11 mouse cellular contexts compared by ENCODE assay signal in the genomic region with DNA sequence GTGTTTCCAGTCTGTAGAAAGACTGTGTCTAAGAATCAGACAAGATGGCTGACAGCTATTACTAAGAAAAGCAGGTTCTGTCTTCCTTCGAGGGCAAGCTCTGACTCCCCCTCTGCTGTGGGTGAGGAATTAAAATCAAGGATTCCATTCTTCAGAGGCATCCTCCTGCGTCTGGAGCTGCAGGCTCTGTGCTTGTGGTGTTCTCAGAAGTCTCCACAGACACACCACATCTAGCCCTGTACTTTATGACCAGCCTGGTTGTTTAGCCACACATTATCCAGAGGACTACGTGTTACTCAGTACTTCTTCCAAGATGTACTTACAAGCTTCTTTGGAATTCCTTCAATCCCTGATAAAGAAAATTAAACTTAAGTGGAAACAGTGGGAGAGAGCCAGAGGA.
"Had no signal": no experiment of that assay in that cellular context is flagged by ENCODE, and none has a peak within 500 bp of the region (broad histone marks: within the 10 kb centered on the region; RNA-seq: fewer than 3 reads in every experiment).

No protein-coding gene starts in this region.

- H3K9ac ChIP-seq: kidney, embryonic 15.5 days; liver, embryonic 12.5 days; lung, embryonic 14.5 days; neural tube, embryonic 12.5 days had no signal

- ATAC-seq: liver, embryonic 12.5 days had no signal

- H3K4me1 ChIP-seq: kidney, embryonic 15.5 days; liver, embryonic 12.5 days; midbrain, embryonic 10.5 days; neural tube, embryonic 12.5 days had no signal

- H3K36me3 ChIP-seq: kidney, embryonic 15.5 days; liver, embryonic 12.5 days; midbrain, embryonic 10.5 days; neural tube, embryonic 12.5 days had no signal

- H3K4me2 ChIP-seq: kidney, embryonic 15.5 days; liver, embryonic 12.5 days; lung, embryonic 14.5 days; neural tube, embryonic 12.5 days had no signal

- H3K9me3 ChIP-seq: kidney, embryonic 15.5 days; liver, embryonic 12.5 days; midbrain, embryonic 10.5 days; neural tube, embryonic 12.5 days had no signal

- H3K27me3 ChIP-seq: kidney, embryonic 15.5 days; liver, embryonic 12.5 days; neural tube, embryonic 12.5 days had no signal

- DNase-seq: kidney, postnatal 14 days; lung, postnatal 10 days; lung, postnatal 4 days; midbrain, embryonic 14.5 days; thymus, adult 2 months; thymus, postnatal 36 days had no signal

- H3K27ac ChIP-seq: kidney, embryonic 15.5 days; liver, embryonic 12.5 days; midbrain, embryonic 10.5 days; neural tube, embryonic 12.5 days had no signal

- H3K4me3 ChIP-seq: kidney, embryonic 15.5 days; liver, embryonic 12.5 days; midbrain, embryonic 10.5 days; neural tube, embryonic 12.5 days had no signal
